Mouse (Mus musculus) thymus, postnatal 4 days (tissue): ENCODE measurements around the gene Pnliprp2.

Experiments
- DNase-seq: peaks from one replicate; pipeline ENCODE4 v3.0.0; 2021

Pnliprp2 gene

GRCm38 (mm10) chr19:58759423-58759822 is at the start of gene Pnliprp2:
Gene Pnliprp2 (plus strand): TSS chr19:58759719.
- DNase-seq: peak; percentile 12

- DNase-seq: no peak
These were observed 41.6 kb upstream of the Pnliprp2 start for GRCm38 (mm10) chr19:58717925-58718324.

- no peak for DNase-seq
These were observed 39.1 kb upstream of the Pnliprp2 start for GRCm38 (mm10) chr19:58720439-58720838.

- DNase-seq: no peak
These were observed 33.0 kb upstream of the Pnliprp2 start for GRCm38 (mm10) chr19:58726551-58726950.

GRCm38 (mm10) chr19:58727756-58728155 is 31.8 kb upstream of the Pnliprp2 start:
- DNase-seq: no peak

- DNase-seq: no peak
These were observed 31.0 kb upstream of the Pnliprp2 start, which contains the start of gene Pnliprp1 for GRCm38 (mm10) chr19:58728445-58729031. Gene Pnliprp1 (plus strand): TSS chr19:58728887.

GRCm38 (mm10) chr19:58733216-58733615 is 26.3 kb upstream of the Pnliprp2 start:
- no peak for DNase-seq

GRCm38 (mm10) chr19:58738111-58738510 is 21.4 kb upstream of the Pnliprp2 start:
- no peak for DNase-seq

GRCm38 (mm10) chr19:58741036-58741435 is 18.5 kb upstream of the Pnliprp2 start:
- DNase-seq: no peak

GRCm38 (mm10) chr19:58742711-58743110 is 16.8 kb upstream of the Pnliprp2 start:
- no peak for DNase-seq

GRCm38 (mm10) chr19:58743736-58744135 is 15.8 kb upstream of the Pnliprp2 start:
- no peak for DNase-seq

- no peak for DNase-seq
These were observed 12.0 kb upstream of the Pnliprp2 start for GRCm38 (mm10) chr19:58747498-58748000.

- no peak for DNase-seq
These were observed 8.7 kb upstream of the Pnliprp2 start for GRCm38 (mm10) chr19:58750822-58751221.

GRCm38 (mm10) chr19:58751504-58751903 is 8.0 kb upstream of the Pnliprp2 start:
- DNase-seq: no peak

GRCm38 (mm10) chr19:58758871-58759270 is 648 bp upstream of the Pnliprp2 start:
- DNase-seq: no peak

- DNase-seq: no peak
These were observed 2.8 kb downstream of the Pnliprp2 start for GRCm38 (mm10) chr19:58762316-58762715.

GRCm38 (mm10) chr19:58762848-58763541 is 3.5 kb downstream of the Pnliprp2 start:
- no peak for DNase-seq

- DNase-seq: no peak
These were observed 7.8 kb downstream of the Pnliprp2 start for GRCm38 (mm10) chr19:58767329-58767728.

GRCm38 (mm10) chr19:58776461-58776860 is 16.9 kb downstream of the Pnliprp2 start:
- DNase-seq: no peak

GRCm38 (mm10) chr19:58781566-58781965 is 22.0 kb downstream of the Pnliprp2 start:
- no peak for DNase-seq

GRCm38 (mm10) chr19:58783938-58784337 is 24.4 kb downstream of the Pnliprp2 start:
- no peak for DNase-seq

- DNase-seq: no peak
These were observed 29.7 kb downstream of the Pnliprp2 start for GRCm38 (mm10) chr19:58789194-58789593.

GRCm38 (mm10) chr19:58794284-58794683 is 34.8 kb downstream of the Pnliprp2 start, which contains the start of gene 1700019N19Rik:
Gene 1700019N19Rik (minus strand): TSS chr19:58794461.
- no peak for DNase-seq

- DNase-seq: no peak
These were observed 35.7 kb downstream of the Pnliprp2 start for GRCm38 (mm10) chr19:58795114-58795669.
